Mouse (Mus musculus) kidney, adult 8-10 months (tissue): ENCODE data around the gene Trpm6.

ENCODE experiments used
- DNase-seq, 2 experiments: peaks; one replicate each; pipeline ENCODE4 v3.0.0; 2022

The Trpm6 gene

DNA sequence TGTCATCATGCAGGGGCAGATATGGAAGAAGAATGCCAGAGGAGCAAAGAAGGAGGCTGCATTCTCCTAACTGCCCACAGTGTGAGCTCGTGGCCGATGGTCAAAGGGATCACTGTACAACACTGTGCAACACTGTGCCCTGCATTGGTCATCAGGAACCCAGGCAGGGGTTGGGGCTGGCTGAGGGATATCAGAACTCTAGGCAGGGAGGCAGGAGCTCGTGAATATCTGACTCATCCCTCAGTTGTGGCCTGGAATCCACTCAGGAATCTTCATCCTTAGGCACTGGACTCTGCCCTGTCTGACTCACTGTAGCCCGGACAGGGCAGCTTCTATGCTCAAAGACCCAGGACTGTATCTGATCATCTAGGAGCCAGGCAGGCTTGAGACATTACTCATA is 140.4 kb downstream of the Trpm6 start:
- DNase-seq, result no peak

GRCm38 (mm10) chr19:18898238-18898637 is 148.5 kb downstream of the Trpm6 start:
- DNase-seq, result no peak

DNA sequence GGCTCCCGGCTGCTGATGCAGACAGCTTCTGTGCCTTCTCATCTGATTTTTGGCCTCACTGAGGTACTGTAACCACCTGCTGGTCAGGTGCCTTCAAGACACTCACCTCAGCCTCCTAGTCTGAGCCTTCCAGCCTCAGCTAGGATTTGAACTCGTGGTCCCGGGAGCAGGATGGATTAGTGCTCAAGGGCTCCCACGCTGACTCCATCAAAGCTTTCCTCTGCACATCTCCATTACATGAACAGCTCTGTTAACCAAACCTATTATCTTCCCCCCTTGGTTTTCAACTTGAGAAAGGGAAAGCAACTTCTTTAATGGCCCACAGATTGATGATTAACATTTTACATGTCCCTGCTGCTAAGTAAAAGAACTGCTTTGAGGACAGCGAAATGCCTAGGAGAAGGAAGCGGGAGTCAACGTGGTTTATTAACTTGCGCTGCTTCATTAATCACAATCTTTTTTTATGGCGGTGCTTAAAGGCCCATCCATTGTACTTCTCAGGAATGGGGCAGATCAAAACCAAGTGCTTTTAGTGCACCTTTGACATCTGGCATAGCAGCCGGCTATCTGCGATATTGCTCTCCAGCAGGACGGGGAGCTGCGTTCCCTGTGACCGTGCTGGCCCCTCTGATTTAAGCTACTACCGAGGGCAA is 152.4 kb downstream of the Trpm6 start:
- DNase-seq, result no peak

GRCm38 (mm10) chr19:18902694-18903067 is 152.9 kb downstream of the Trpm6 start:
- DNase-seq, result no peak

DNA sequence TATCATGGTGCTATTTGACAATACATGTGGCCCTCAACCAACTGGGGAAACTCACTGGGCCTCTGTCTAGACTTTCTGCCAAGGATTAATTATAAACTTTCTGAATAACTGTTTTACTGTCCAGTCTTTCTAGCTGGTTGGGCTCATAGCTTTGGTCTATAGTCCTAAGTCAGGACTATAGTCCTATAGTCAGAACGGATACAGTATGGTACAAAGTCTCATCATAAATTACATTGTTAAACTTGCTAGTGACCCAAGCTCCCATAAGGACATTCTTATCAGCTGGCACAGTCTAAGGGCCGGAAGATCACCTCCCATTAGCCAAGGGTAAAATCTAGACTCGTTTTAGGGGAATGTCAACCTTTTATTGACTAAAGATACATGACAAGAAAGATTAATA is 155.7 kb downstream of the Trpm6 start:
- DNase-seq, result no peak

DNA sequence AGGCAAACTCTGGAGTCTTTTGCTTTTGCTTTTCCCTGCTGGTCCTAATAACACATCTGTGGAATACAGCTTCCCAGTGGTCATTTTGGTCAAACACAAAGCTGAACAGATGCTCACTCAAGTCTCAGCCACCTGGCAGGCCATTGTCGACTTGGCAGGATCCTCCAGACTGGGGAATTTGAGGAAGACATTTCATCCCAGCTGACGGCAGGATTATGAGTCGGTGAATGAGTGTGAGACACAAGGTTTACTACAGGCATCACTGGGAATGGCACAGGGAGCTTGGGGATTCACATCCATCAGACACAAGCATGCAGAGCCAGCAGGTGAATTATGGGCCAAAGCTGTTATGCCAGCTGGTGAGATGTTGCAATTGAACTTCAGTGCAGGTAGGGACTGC is 159.9 kb downstream of the Trpm6 start:
- DNase-seq, result no peak

DNA sequence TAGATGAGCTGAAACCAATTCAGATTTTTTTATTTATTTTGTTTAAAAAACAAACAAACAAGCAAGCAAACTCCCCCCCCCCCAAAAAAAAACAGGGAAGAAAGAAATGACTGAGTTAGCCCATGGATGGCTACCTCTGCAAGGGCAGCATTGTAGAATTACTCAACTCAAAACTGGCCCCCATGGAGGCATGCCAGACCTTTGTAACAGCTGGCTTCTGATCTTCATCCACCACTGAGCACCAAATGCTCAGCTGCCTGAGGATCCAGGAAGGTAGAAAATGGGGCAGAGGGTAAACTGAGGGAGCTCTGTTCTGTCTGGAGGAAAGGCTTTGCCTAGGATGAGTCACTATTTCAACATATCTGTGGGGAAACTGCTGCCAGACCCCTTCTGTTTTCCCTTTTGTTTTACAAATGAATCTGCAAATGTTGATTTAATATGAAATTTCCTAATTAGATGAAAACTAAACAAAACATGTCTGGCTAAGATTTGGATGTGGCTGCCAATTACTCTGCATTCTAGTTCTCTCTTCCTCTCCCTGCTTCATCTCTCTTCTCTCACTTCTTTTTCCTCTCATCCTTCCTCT is 162.1 kb downstream of the Trpm6 start:
- DNase-seq, result peak in 1 of 2 experiments; percentile 6

GRCm38 (mm10) chr19:18941391-18941790 is 191.6 kb downstream of the Trpm6 start:
- no peak for DNase-seq
